Mouse (Mus musculus) kidney, embryonic 15.5 days (tissue): Measurements from ENCODE around the gene Atad1. TPM values are rescaled to one million over a fixed set of nuclear protein-coding genes. Genes with fewer than 3 reads are reported as not detected.
A peak's percentile ranks its signal among the peaks of the same experiment; 100 is the strongest.
"Not testable (repeated sequence)": the region's sequence is repeated elsewhere in the genome, so short reads cannot be mapped to it uniquely, and the experiment has no call there.

ENCODE experiments used
- ATAC-seq: fragments of 200-750 bp; cut with Nextera tagmentation; replicated peaks from 2 replicates; pipeline ENCODE4 v1.8.0; 2017; ENCODE audit warnings: moderate TSS enrichment; ENCODE audit not compliant: low FRiP score
- H3K27ac ChIP-seq: fragments of 300-500 bp; sonication (generic); 2 replicates; pipeline ENCODE4 v1.5.1; 2015; ENCODE audit warnings: mild to moderate bottlenecking, inconsistent platforms
- H3K27me3 ChIP-seq: fragments of 300-500 bp; sonication (generic); 2 replicates; pipeline ENCODE4 v1.6.1; 2015; ENCODE audit warnings: inconsistent platforms
- H3K36me3 ChIP-seq: fragments of 300-500 bp; sonication (generic); 2 replicates; pipeline ENCODE4 v1.6.1; 2015; ENCODE audit warnings: inconsistent platforms
- H3K4me1 ChIP-seq: fragments of 300-500 bp; sonication (generic); 2 replicates; pipeline ENCODE4 v1.6.1; 2015; ENCODE audit warnings: inconsistent platforms
- H3K4me2 ChIP-seq: fragments of 300-500 bp; sonication (generic); 2 replicates; pipeline ENCODE4 v1.6.1; 2015; ENCODE audit warnings: moderate library complexity, mild to moderate bottlenecking, inconsistent platforms
- H3K4me3 ChIP-seq: fragments of 300-500 bp; sonication (generic); replicated peaks from 2 replicates; pipeline ENCODE4 v1.5.1; 2015; ENCODE audit warnings: mild to moderate bottlenecking, inconsistent platforms
- H3K9ac ChIP-seq: fragments of 300-500 bp; sonication (generic); 2 replicates; pipeline ENCODE4 v1.6.1; 2015; ENCODE audit warnings: mild to moderate bottlenecking, inconsistent platforms
- H3K9me3 ChIP-seq: fragments of 300-500 bp; sonication (generic); replicated peaks from 2 replicates; pipeline ENCODE4 v1.6.1; 2016; ENCODE audit warnings: inconsistent platforms
- WGBS: fragments of 180-500 bp; shearing (Covaris S2); methylation state at CpG from one replicate; pipeline ENCODE4 v1.1.7; 2015; ENCODE audit warnings: mixed read lengths; 5-methylcytosine and 5-hydroxymethylcytosine counted together
- polyA plus RNA-seq: library from polyadenylated mRNA; unstranded; fragments of >200 nt; fragmentation: Nextera tagmentation; extraction: Ambion mirVana; gene quantifications from 2 replicates; pipeline ENCODE4 v1.2.1, GENCODE M21; 2015

The Atad1 gene
- 82.5 and 85.7 TPM in 2 replicates for polyA plus RNA-seq

DNA sequence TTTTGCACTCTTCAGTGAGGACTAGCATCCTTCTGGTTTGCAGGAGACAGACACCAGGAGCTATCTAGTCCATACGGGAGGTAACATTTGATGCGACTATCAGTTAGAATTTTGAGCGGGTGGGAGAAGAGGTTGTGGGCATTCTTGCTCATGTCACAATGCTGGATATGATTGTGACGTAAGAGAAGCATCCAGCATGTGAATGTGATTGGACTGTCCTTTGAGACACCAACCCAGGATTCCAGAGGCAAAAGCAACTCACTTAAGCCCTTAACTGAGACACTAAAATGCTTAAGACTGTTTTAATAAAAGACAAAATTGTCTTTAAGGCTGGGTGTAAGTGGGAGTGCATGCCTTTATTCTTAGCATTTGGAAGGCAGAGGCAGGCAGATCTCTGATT is at the start of gene Atad1:
Atad1 (minus strand) TSS at position 101 of the 400 bp plus-strand sequence.
- 89% methylated on average over 4 of the region's 4 CpGs for WGBS
- Histone ChIP-seq H3K4me1 (no peaks in the 10 kb centered on the region), H3K4me3 (no peak within 1 kb of the TSS), H3K9ac (no peak within 1 kb of the TSS), H3K9me3 (no peaks in the 10 kb centered on the region), H3K27ac (no peak within 1 kb of the TSS), H3K36me3 (no peaks in the 10 kb centered on the region), H3K4me2 (no peak within 1 kb of the TSS), H3K27me3 (no peaks in the 10 kb centered on the region)
- ATAC-seq = no peak

DNA sequence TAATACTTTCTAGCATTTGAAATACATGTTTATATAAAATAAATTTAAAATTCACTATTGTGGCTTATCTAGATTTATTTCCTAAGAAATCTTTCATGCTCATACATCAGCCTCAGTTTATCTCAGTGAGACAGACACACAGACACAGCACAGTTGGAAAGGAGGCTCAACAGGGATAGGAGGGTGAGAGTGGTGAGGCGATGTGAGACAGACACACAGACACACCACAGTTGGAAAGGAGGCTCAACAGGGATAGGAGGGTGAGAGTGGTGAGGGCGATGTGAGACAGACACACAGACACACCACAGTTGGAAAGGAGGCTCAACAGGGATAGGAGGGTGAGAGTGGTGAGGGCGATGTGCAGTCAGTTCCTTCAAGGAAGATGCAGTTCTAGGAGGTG is 48.4 kb upstream of the Atad1 start:
- 84% methylated on average over 3 of the region's 3 CpGs for WGBS
- ATAC-seq = 0 out of 2 replicates have a peak, but pooled peaks have one; percentile 18
- H3K27me3 ChIP-seq, H3K27ac ChIP-seq, H3K4me2 ChIP-seq, H3K9ac ChIP-seq, H3K9me3 ChIP-seq, H3K36me3 ChIP-seq, H3K4me3 ChIP-seq: not testable (repeated sequence)
- peaks cover 28% of the 10 kb centered on the region for H3K4me1 ChIP-seq

DNA sequence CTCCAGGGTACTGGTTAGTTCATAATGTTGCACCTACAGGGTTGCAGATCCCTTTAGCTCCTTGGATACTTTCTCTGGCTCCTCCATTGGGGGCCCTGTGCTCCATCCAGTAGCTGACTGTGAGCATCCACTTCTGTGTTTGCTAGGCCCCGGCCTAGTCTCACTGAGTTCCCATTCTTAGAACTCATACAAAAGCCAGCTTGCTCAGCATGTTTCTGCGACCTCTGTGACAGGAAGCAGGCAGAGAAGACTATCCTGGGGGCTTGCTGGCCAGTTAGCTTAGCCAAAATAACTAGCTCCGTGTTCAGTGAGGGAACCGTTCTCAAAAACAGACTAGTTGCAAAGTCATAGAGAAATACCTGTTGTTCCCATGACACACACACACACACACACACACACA is 47.8 kb upstream of the Atad1 start:
- not testable (repeated sequence) for H3K4me3 ChIP-seq, H3K27ac ChIP-seq, H3K27me3 ChIP-seq, H3K9ac ChIP-seq, H3K9me3 ChIP-seq, H3K4me2 ChIP-seq, ATAC-seq
- WGBS = 61% methylated on average over 4 of the region's 4 CpGs
- peaks cover 25% of the 10 kb centered on the region for H3K4me1 ChIP-seq
- peaks cover 13% of the 10 kb centered on the region; the same call in 1 of the 2 replicates for H3K36me3 ChIP-seq

- H3K27me3 ChIP-seq = no peaks in the 10 kb centered on the region
- peaks cover 4% of the 10 kb centered on the region for H3K4me1 ChIP-seq
Measured at GRCm38 (mm10) chr19:32781305-32782071, 41.9 kb upstream of the Atad1 start.

GRCm38 (mm10) chr19:32779131-32779530 is 39.5 kb upstream of the Atad1 start:
- Histone ChIP-seq H3K4me1 (peaks cover 4% of the 10 kb centered on the region), H3K9ac (no peak overlapping the region), H3K27ac (no peak overlapping the region), H3K4me2 (no peak overlapping the region), H3K9me3 (no peaks in the 10 kb centered on the region), H3K36me3 (peaks cover 5% of the 10 kb centered on the region; the same call in 1 of the 2 replicates), H3K27me3 (no peaks in the 10 kb centered on the region), H3K4me3 (no peak overlapping the region)
- WGBS = 44% methylated on average over 3 of the region's 3 CpGs
- no peak for ATAC-seq

More at GRCm38 (mm10) chr19:32781305-32782071, 41.9 kb upstream of the Atad1 start:
- no peak overlapping the region for H3K4me3 ChIP-seq
- H3K9me3 ChIP-seq = no peaks in the 10 kb centered on the region
- H3K36me3 ChIP-seq = peaks cover 13% of the 10 kb centered on the region; the same call in 1 of the 2 replicates
- 81% methylated on average over 5 of the region's 5 CpGs for WGBS
- no peak for ATAC-seq
- no peak overlapping the region for H3K27ac ChIP-seq
- H3K9ac ChIP-seq = no peak overlapping the region
- H3K4me2 ChIP-seq = no peak overlapping the region

DNA sequence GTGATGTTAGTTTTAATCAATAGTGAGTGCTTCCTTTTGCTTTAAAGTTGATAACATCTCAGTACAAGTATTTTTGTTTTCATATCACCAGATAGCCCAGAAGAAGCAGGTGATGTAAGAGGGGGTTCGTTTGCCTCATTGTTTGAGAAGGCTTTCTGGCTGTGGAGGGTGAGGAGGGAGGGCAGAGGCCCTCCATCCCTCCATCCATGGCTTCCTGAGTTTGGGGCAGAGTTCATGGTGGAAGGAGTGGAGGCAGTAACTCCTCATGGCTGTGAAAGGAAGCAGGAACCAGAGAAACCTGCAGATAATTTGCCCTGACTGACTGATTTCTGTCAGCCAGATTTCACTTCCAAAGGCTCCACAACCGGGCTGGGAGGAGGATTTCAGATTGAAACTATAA is 38.8 kb upstream of the Atad1 start:
- peaks cover 4% of the 10 kb centered on the region for H3K4me1 ChIP-seq
- H3K27ac ChIP-seq = no peak overlapping the region
- no peaks in the 10 kb centered on the region for H3K9me3 ChIP-seq
- ATAC-seq = no peak
- no peak overlapping the region for H3K4me3 ChIP-seq
- 23% methylated on average over 2 of the region's 2 CpGs for WGBS
- no peak overlapping the region for H3K9ac ChIP-seq
- H3K36me3 ChIP-seq = peaks cover 9% of the 10 kb centered on the region; the same call in 1 of the 2 replicates
- H3K4me2 ChIP-seq = no peak overlapping the region
- H3K27me3 ChIP-seq = no peaks in the 10 kb centered on the region

- no peak for ATAC-seq
- Histone ChIP-seq H3K27me3 (no peaks in the 10 kb centered on the region), H3K4me3 (no peak overlapping the region), H3K9me3 (no peaks in the 10 kb centered on the region), H3K9ac (no peak overlapping the region), H3K4me1 (peaks cover 25% of the 10 kb centered on the region), H3K36me3 (peaks cover 19% of the 10 kb centered on the region), H3K4me2 (no peak overlapping the region), H3K27ac (no peak overlapping the region)
- 68% methylated on average over 4 of the region's 4 CpGs for WGBS
Measured at GRCm38 (mm10) chr19:32762493-32762892, 22.9 kb upstream of the Atad1 start.

GRCm38 (mm10) chr19:32761162-32761561 is 21.6 kb upstream of the Atad1 start:
- peaks cover 25% of the 10 kb centered on the region for H3K4me1 ChIP-seq
- no peak overlapping the region for H3K27ac ChIP-seq
- WGBS = 66% methylated on average over 4 of the region's 4 CpGs
- no peaks in the 10 kb centered on the region for H3K27me3 ChIP-seq
- no peaks in the 10 kb centered on the region for H3K9me3 ChIP-seq
- H3K4me2 ChIP-seq = peak overlapping the region; percentile 93
- no peak overlapping the region for H3K9ac ChIP-seq
- peaks cover 14% of the 10 kb centered on the region for H3K36me3 ChIP-seq
- ATAC-seq = no peak
- H3K4me3 ChIP-seq = no peak overlapping the region

- Histone ChIP-seq H3K27me3 (no peaks in the 10 kb centered on the region), H3K4me2 (peak overlapping the region; percentile 93), H3K9ac (peak overlapping the region; percentile 35; the same call in 1 of the 2 replicates), H3K36me3 (peaks cover 11% of the 10 kb centered on the region), H3K4me1 (peaks cover 27% of the 10 kb centered on the region), H3K4me3 (peak overlapping the region; percentile 28), H3K9me3 (no peaks in the 10 kb centered on the region), H3K27ac (no peak overlapping the region)
- ATAC-seq = no peak
- 26% methylated on average over 6 of the region's 6 CpGs for WGBS
Measured at GRCm38 (mm10) chr19:32760499-32760898, 20.9 kb upstream of the Atad1 start.

- peak overlapping the region; percentile 99 for H3K9ac ChIP-seq
- no peak overlapping the region for H3K27ac ChIP-seq
- WGBS = 2% methylated on average over 8 of the region's 8 CpGs
- H3K4me3 ChIP-seq = peak overlapping the region; percentile 87
- H3K4me2 ChIP-seq = peak overlapping the region; percentile 93
- H3K4me1 ChIP-seq = peaks cover 33% of the 10 kb centered on the region
- ATAC-seq = no peak
- peaks cover 8% of the 10 kb centered on the region for H3K36me3 ChIP-seq
- no peaks in the 10 kb centered on the region for H3K9me3 ChIP-seq
- H3K27me3 ChIP-seq = no peaks in the 10 kb centered on the region
Measured at GRCm38 (mm10) chr19:32759357-32760024, 19.9 kb upstream of the Atad1 start.

DNA sequence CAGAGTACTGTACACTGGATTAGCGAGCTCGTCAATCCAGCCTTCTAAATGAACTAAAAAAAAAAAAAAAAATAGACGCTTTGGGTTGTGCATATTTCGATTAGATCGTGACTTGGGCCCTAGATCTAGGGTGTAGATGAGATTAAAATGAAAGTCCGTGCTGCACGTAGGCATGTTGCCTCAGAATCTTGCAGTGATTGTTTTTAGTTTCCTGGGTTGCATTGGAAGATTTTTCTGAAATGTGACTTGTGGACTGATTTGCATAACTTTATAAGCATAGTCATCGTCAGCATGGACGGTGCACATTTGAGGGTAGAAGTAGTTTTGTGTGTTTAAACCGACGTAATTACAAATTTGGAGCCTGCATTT is 19.2 kb upstream of the Atad1 start:
- H3K36me3 ChIP-seq = 0 out of 2 replicates have a peak, but pooled peaks cover 3% of the 10 kb centered on the region
- no peaks in the 10 kb centered on the region for H3K27me3 ChIP-seq
- H3K4me2 ChIP-seq = peak overlapping the region; percentile 93
- H3K4me1 ChIP-seq = peaks cover 33% of the 10 kb centered on the region
- H3K9me3 ChIP-seq = no peaks in the 10 kb centered on the region
- peak overlapping the region; percentile 99 for H3K9ac ChIP-seq
- no peak for ATAC-seq
- H3K4me3 ChIP-seq = peak overlapping the region; percentile 87
- no peak overlapping the region for H3K27ac ChIP-seq
- 1% methylated on average over 11 of the region's 11 CpGs for WGBS
